Mouse (Mus musculus) CH12.LX (cell line): ENCODE results near the gene Gif. TPM values are rescaled to one million over a fixed set of nuclear protein-coding genes. Genes with fewer than 3 reads are reported as not detected.

ENCODE experiments used
- DNase-seq: peaks from one replicate; pipeline ENCODE4 v3.0.0-alpha.2; 2013; ENCODE audit errors: extremely low read depth
- H3K27ac ChIP-seq: 2 replicates; pipeline ENCODE4 v1.5.1; 2012; ENCODE audit warnings: low read depth, mild to moderate bottlenecking, control low read depth, moderate library complexity; ENCODE audit not compliant: insufficient read depth
- H3K27me3 ChIP-seq: replicated peaks from 2 replicates; pipeline ENCODE3; 2012; ENCODE audit warnings: inconsistent platforms
- H3K36me3 ChIP-seq, 2 experiments: replicated peaks in 1 of 2; 2 replicates each; pipeline versions ENCODE3 to v1.6.1; 2012; ENCODE audit warnings: inconsistent platforms in 1 of 2, low read length in 1 of 2, mild to moderate bottlenecking in 1 of 2, mixed read lengths in 1 of 2, moderate library complexity in 1 of 2; ENCODE audit not compliant: control insufficient read depth in 1 of 2, insufficient read depth in 1 of 2
- H3K4me1 ChIP-seq, 2 experiments: 2 replicates each; pipeline ENCODE4 v1.6.1; 2012; ENCODE audit warnings: inconsistent platforms in 1 of 2, moderate library complexity in 1 of 2; ENCODE audit not compliant: insufficient read depth in 2 of 2, control insufficient read depth in 1 of 2
- H3K4me2 ChIP-seq: 2 replicates; pipeline ENCODE4 v1.6.1; 2012; ENCODE audit warnings: low read depth, mild to moderate bottlenecking, control low read depth; ENCODE audit not compliant: poor library complexity, insufficient read depth, severe bottlenecking
- H3K4me3 ChIP-seq, 3 experiments: fragments of 150-350 bp in 1 of 3; sonication (generic) in 1 of 3; replicated peaks in 1 of 3; 2 replicates each; pipeline versions ENCODE3 to v1.5.1; 2011 to 2012; ENCODE audit warnings: low read depth in 2 of 3, low read length in 2 of 3, mild to moderate bottlenecking in 2 of 3, moderate library complexity in 2 of 3, control low read depth in 1 of 3, improper control_type of control experiment in 1 of 3, inconsistent platforms in 1 of 3, mixed read lengths in 1 of 3; ENCODE audit not compliant: poor library complexity in 1 of 3
- H3K79me2 ChIP-seq: replicated peaks from 2 replicates; pipeline ENCODE4 v1.6.1; 2012; ENCODE audit warnings: mild to moderate bottlenecking, moderate library complexity; ENCODE audit not compliant: control insufficient read depth, poor library complexity, insufficient read depth, severe bottlenecking; ENCODE audit errors: extremely low read depth
- H3K9ac ChIP-seq: 2 replicates; pipeline ENCODE4 v1.6.1; 2012; ENCODE audit warnings: low read depth, mild to moderate bottlenecking, control low read depth, moderate library complexity; ENCODE audit not compliant: insufficient read depth
- H3K9me3 ChIP-seq: replicated peaks from 2 replicates; pipeline ENCODE3; 2012; ENCODE audit warnings: low read length, inconsistent platforms, mixed read lengths
- BHLHE40 ChIP-seq: IDR thresholded peaks from 2 replicates; pipeline ENCODE4 v1.6.1; 2011; ENCODE audit warnings: mild to moderate bottlenecking, low read depth, low read length, improper control_type of control experiment
- CHD1 ChIP-seq: IDR thresholded peaks from 2 replicates; pipeline ENCODE4 v1.6.1; 2012; ENCODE audit warnings: low read depth, low read length, improper control_type of control experiment, inconsistent platforms
- CHD2 ChIP-seq: IDR thresholded peaks from 2 replicates; pipeline ENCODE4 v1.6.1; 2011; ENCODE audit warnings: low read length, improper control_type of control experiment
- CTCF ChIP-seq, 2 experiments: IDR thresholded peaks in 1 of 2; conservative IDR thresholded peaks in 1 of 2; 2 replicates each; pipeline ENCODE4 v1.5.1; 2011 to 2012; ENCODE audit warnings: low read depth in 2 of 2, low read length in 2 of 2, improper control_type of control experiment in 1 of 2, inconsistent platforms in 1 of 2, mild to moderate bottlenecking in 1 of 2, moderate library complexity in 1 of 2
- E2F4 ChIP-seq: IDR thresholded peaks from 2 replicates; pipeline ENCODE4 v1.6.1; 2011; ENCODE audit warnings: low read depth, low read length, improper control_type of control experiment; ENCODE audit not compliant: insufficient replicate concordance
- ELF1 ChIP-seq: IDR thresholded peaks from 2 replicates; pipeline ENCODE4 v1.6.1; 2014; ENCODE audit warnings: low read depth, mild to moderate bottlenecking, inconsistent platforms, low read length, improper control_type of control experiment
- EP300 ChIP-seq: IDR thresholded peaks from 2 replicates; pipeline ENCODE4 v1.6.1; 2011; ENCODE audit warnings: low read length, improper control_type of control experiment
- ETS1 ChIP-seq: conservative IDR thresholded peaks from 2 replicates; pipeline ENCODE4 v1.6.1; 2012; ENCODE audit warnings: low read depth, mild to moderate bottlenecking, inconsistent platforms, low read length, improper control_type of control experiment, moderate library complexity
- GABPA ChIP-seq: IDR thresholded peaks from 2 replicates; pipeline ENCODE4 v1.6.1; 2012; ENCODE audit warnings: low read depth, low read length, improper control_type of control experiment, inconsistent platforms; ENCODE audit not compliant: insufficient replicate concordance
- HCFC1 ChIP-seq: IDR thresholded peaks from 2 replicates; pipeline ENCODE4 v1.6.1; 2012; ENCODE audit warnings: low read depth, mild to moderate bottlenecking, inconsistent platforms, low read length, improper control_type of control experiment
- IRF4 ChIP-seq: IDR thresholded peaks from 2 replicates; pipeline ENCODE4 v1.6.1; 2014; ENCODE audit warnings: low read depth, mild to moderate bottlenecking, inconsistent platforms, low read length, improper control_type of control experiment
- JUN ChIP-seq: IDR thresholded peaks from 2 replicates; pipeline ENCODE4 v1.6.1; 2011; ENCODE audit warnings: low read depth, mild to moderate bottlenecking, low read length, improper control_type of control experiment, moderate library complexity; ENCODE audit not compliant: insufficient read depth
- JUND ChIP-seq: conservative IDR thresholded peaks from 2 replicates; pipeline ENCODE4 v1.6.1; 2011; ENCODE audit warnings: low read depth, low read length, improper control_type of control experiment
- KAT2A ChIP-seq: IDR thresholded peaks from 2 replicates; pipeline ENCODE4 v1.6.1; 2012; ENCODE audit warnings: low read length, improper control_type of control experiment, inconsistent platforms; ENCODE audit not compliant: insufficient replicate concordance
- MAFK ChIP-seq: IDR thresholded peaks from 2 replicates; pipeline ENCODE4 v1.6.1; 2011; ENCODE audit warnings: low read length, improper control_type of control experiment; ENCODE audit not compliant: insufficient replicate concordance
- MAX ChIP-seq: IDR thresholded peaks from 2 replicates; pipeline ENCODE4 v1.6.1; 2011; ENCODE audit warnings: low read length, improper control_type of control experiment
- MAZ ChIP-seq: IDR thresholded peaks from 2 replicates; pipeline ENCODE4 v1.6.1; 2012; ENCODE audit warnings: low read depth, mild to moderate bottlenecking, inconsistent platforms, low read length, improper control_type of control experiment, moderate library complexity
- MEF2A ChIP-seq: IDR thresholded peaks from 2 replicates; pipeline ENCODE4 v1.6.1; 2014; ENCODE audit warnings: low read depth, mild to moderate bottlenecking, inconsistent platforms, low read length, improper control_type of control experiment, borderline replicate concordance
- MXI1 ChIP-seq: IDR thresholded peaks from 2 replicates; pipeline ENCODE4 v1.6.1; 2011; ENCODE audit warnings: mild to moderate bottlenecking, low read depth, low read length, improper control_type of control experiment
- MYC ChIP-seq: IDR thresholded peaks from 2 replicates; pipeline ENCODE4 v1.6.1; 2011; ENCODE audit warnings: low read depth, mild to moderate bottlenecking, improper control_type of control experiment, low read length
- NELFE ChIP-seq: IDR thresholded peaks from 2 replicates; pipeline ENCODE4 v1.6.1; 2011; ENCODE audit warnings: low read depth, low read length, improper control_type of control experiment
- NRF1 ChIP-seq: IDR thresholded peaks from 2 replicates; pipeline ENCODE4 v1.6.1; 2014; ENCODE audit warnings: low read depth, mild to moderate bottlenecking, inconsistent platforms, low read length, improper control_type of control experiment, moderate library complexity
- PAX5 ChIP-seq: IDR thresholded peaks from 2 replicates; pipeline ENCODE4 v1.6.1; 2012; ENCODE audit warnings: low read length, inconsistent platforms, mixed read lengths
- POLR2A ChIP-seq: IDR thresholded peaks from 2 replicates; pipeline ENCODE4 v1.6.1; 2011; ENCODE audit warnings: low read depth, mild to moderate bottlenecking, improper control_type of control experiment, low read length
- POLR2AphosphoS2 ChIP-seq: IDR thresholded peaks from 2 replicates; pipeline ENCODE4 v1.6.1; 2011; ENCODE audit warnings: low read depth, low read length, improper control_type of control experiment
- RAD21 ChIP-seq: IDR thresholded peaks from 2 replicates; pipeline ENCODE4 v1.6.1; 2011; ENCODE audit warnings: low read depth, mild to moderate bottlenecking, low read length, improper control_type of control experiment, moderate library complexity
- RCOR1 ChIP-seq: conservative IDR thresholded peaks from 2 replicates; pipeline ENCODE4 v1.6.1; 2012; ENCODE audit warnings: low read depth, mild to moderate bottlenecking, inconsistent platforms, low read length, improper control_type of control experiment
- SIN3A ChIP-seq: IDR thresholded peaks from 2 replicates; pipeline ENCODE4 v1.6.1; 2012; ENCODE audit warnings: low read length, improper control_type of control experiment, inconsistent platforms
- SMC3 ChIP-seq: IDR thresholded peaks from 2 replicates; pipeline ENCODE4 v1.6.1; 2011; ENCODE audit warnings: low read depth, low read length, improper control_type of control experiment
- TBP ChIP-seq: conservative IDR thresholded peaks from 2 replicates; pipeline ENCODE4 v1.6.1; 2011; ENCODE audit warnings: low read depth, low read length, improper control_type of control experiment
- TCF12 ChIP-seq: IDR thresholded peaks from 2 replicates; pipeline ENCODE4 v1.6.1; 2014; ENCODE audit warnings: low read depth, mild to moderate bottlenecking, inconsistent platforms, low read length, improper control_type of control experiment
- UBTF ChIP-seq: IDR thresholded peaks from 2 replicates; pipeline ENCODE4 v1.6.1; 2012; ENCODE audit warnings: low read depth, mild to moderate bottlenecking, inconsistent platforms, low read length, improper control_type of control experiment, moderate library complexity
- USF1 ChIP-seq: IDR thresholded peaks from 2 replicates; pipeline ENCODE4 v1.6.1; 2014; ENCODE audit warnings: low read depth, mild to moderate bottlenecking, inconsistent platforms, low read length, improper control_type of control experiment
- USF2 ChIP-seq: conservative IDR thresholded peaks from 2 replicates; pipeline ENCODE4 v1.6.1; 2011; ENCODE audit warnings: low read depth, low read length, improper control_type of control experiment
- ZC3H11A ChIP-seq: IDR thresholded peaks from 2 replicates; pipeline ENCODE4 v1.6.1; 2012; ENCODE audit warnings: low read depth, mild to moderate bottlenecking, inconsistent platforms, low read length, improper control_type of control experiment
- ZKSCAN1 ChIP-seq: IDR thresholded peaks from 2 replicates; pipeline ENCODE4 v1.6.1; 2012; ENCODE audit warnings: low read depth, inconsistent platforms, low read length, improper control_type of control experiment, borderline replicate concordance
- ZMIZ1 ChIP-seq: IDR thresholded peaks from 2 replicates; pipeline ENCODE4 v1.6.1; 2012; ENCODE audit warnings: low read depth, mild to moderate bottlenecking, inconsistent platforms, low read length, improper control_type of control experiment
- ZNF384 ChIP-seq: IDR thresholded peaks from 2 replicates; pipeline ENCODE4 v1.6.1; 2012; ENCODE audit warnings: low read depth, low read length, improper control_type of control experiment, inconsistent platforms
- dilution Hi-C: fragments of 300-500 bp; cut with MboI; formaldehyde crosslinking; loops from 2 replicates; pipeline ENCODE4 v1.14.3; 2020; ENCODE audit warnings: low sequenced_read_pairs; ENCODE audit not compliant: extremely low pct_unique_long_range_greater_than_20kb, extremely low pct_ligation_motif_present
- in situ Hi-C: fragments of 300-500 bp; cut with MboI; formaldehyde crosslinking; loops from 3 replicates; pipeline ENCODE4 v1.14.3; 2019; ENCODE audit warnings: low sequenced_read_pairs, low pct_ligation_motif_present, low pct_unique_long_range_greater_than_20kb, mixed read lengths
- polyA plus RNA-seq: library from polyadenylated mRNA; unstranded; fragments of >175 nt; gene quantifications from 2 replicates; pipeline ENCODE4 v1.2.1, GENCODE M21; 2012; ENCODE audit warnings: low read depth; ENCODE audit not compliant: insufficient read length
- total RNA-seq, 2 experiments: library from RNA; depleted of rRNA; stranded (reverse); fragments of 300-350 nt in 1 of 2; fragments of >200 nt in 1 of 2; gene quantifications; 2 replicates each; pipeline ENCODE4 v1.2.3; 2012 to 2014

The Gif gene
- total and polyA plus RNA-seq, 3 experiments, result 0.21 to 0.28 (median 0.24) TPM

DNA sequence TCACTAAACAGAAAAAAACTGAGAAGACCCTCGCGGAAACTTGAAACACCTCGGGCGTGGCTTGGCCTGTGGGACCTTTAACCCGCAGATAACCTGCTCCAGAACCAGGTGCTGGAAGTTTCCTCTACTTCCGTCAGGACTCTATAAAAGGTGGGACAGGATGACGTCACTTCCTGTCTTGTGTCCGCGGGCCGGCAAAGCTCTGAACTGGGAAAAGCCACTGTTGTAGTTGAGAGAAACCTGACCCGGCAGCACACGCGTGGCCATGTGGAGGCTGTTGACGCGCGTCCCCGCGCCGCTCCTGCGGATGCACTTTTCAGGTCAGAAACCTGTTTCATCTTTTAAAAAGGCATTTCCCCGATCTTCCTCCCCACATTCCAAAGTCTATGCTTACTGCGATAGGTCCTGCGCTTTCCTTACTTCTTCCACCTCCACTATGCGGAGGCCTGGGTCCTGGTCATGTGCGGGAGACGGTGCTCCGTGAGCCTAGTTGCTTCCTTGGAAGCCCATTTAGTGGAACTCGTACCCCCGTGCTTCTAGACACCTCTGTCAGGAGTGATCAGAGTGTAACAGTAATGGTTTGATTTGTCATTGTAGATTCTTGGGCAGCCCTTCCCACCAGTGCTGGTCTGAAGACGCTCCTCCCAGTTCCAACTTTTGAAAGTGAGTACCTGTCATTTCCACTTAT, 23.0 kb downstream of the Gif start, which contains the start of gene Mrpl16:
TSS of gene Mrpl16 (plus strand) at position 187 of the 688 bp plus-strand sequence.
- Histone ChIP-seq H3K27me3 (no peaks in the 10 kb centered on the region), H3K9me3 (no peaks in the 10 kb centered on the region), H3K4me1 (peaks cover 14 to 49% of the 10 kb centered on the region in 2 experiments), H3K36me3 (peaks cover 19 to 35% of the 10 kb centered on the region in 2 experiments), H3K79me2 (peaks cover 22% of the 10 kb centered on the region), H3K4me3 (peak within 1 kb of the TSS; percentile 73 to 95 (median 85)), H3K9ac (peak within 1 kb of the TSS; percentile 70), H3K27ac (peak within 1 kb of the TSS; percentile 10; the same call in 1 of the 2 replicates), H3K4me2 (peak within 1 kb of the TSS; percentile 90)
- in situ Hi-C loops, result loop anchor here (10.0 to 25.0 kb wide), 2 partner anchors 234 to 583 kb away; partner anchors contain the start of gene Ms4a13
- peak; percentile 95 for DNase-seq
- TF ChIP-seq CHD2 (peak; percentile 56; the same call in 1 of the 2 replicates), GABPA (peak; percentile 26; the same call in 1 of the 2 replicates), MAFK (peak; percentile 3; the same call in 1 of the 2 replicates), MAZ (no peak), CHD1 (no peak), NRF1 (no peak), CTCF (conservative IDR thresholded peaks at IDR 0.05 in 1 of 2, IDR thresholded peaks at IDR 0.05 in 1 of 2; ENCODE audit: low read depth in 2 of 2, low read length in 2 of 2) (no peak), PAX5 (no peak), ELF1 (peak; percentile 79), EP300 (no peak), JUN (peak; percentile 97), ZC3H11A (no peak), NELFE (peak; percentile 77), IRF4 (peak; percentile 79), POLR2A (peak; percentile 89), TCF12 (peak; percentile 82), SMC3 (no peak), MYC (peak; percentile 87; the same call in 1 of the 2 replicates), E2F4 (peak; percentile 67; the same call in 1 of the 2 replicates), RCOR1 (peak; percentile 83), MEF2A (peak; percentile 83; the same call in 1 of the 2 replicates), ZNF384 (peak; percentile 41; the same call in 1 of the 2 replicates), BHLHE40 (peak; percentile 27; the same call in 1 of the 2 replicates), ZMIZ1 (peak; percentile 75), SIN3A (peak; percentile 91; the same call in 1 of the 2 replicates), MAX (peak; percentile 86), KAT2A (peak; percentile 80; the same call in 1 of the 2 replicates), TBP (peak; percentile 97), ETS1 (peak; percentile 37; the same call in 1 of the 2 replicates), RAD21 (no peak), HCFC1 (peak; percentile 92), USF2 (0 out of 2 replicates have a peak, but pooled peaks have one; percentile 11), UBTF (peak; percentile 96), POLR2AphosphoS2 (peak; percentile 58; the same call in 1 of the 2 replicates), ZKSCAN1 (no peak), USF1 (no peak), MXI1 (peak; percentile 96), JUND (peak; percentile 98)
- dilution Hi-C loops, result no loop called here
